Mouse (Mus musculus) megakaryocyte, adult 5-6 weeks (primary cell): ENCODE data around the gene Gjc2. TPM values are rescaled to one million over a fixed set of nuclear protein-coding genes. Genes with fewer than 3 reads are reported as not detected.

Experiments used
- total RNA-seq, 2 experiments: library from RNA; stranded (forward) in 1 of 2; stranded (reverse) in 1 of 2; fragments of 153-499, 151-499 nt in 1 of 2; fragments of 221-1000, 200-1000 nt in 1 of 2; gene quantifications; 2 replicates each; pipeline versions ENCODE4 v1.2.3 to v1.2.4; 2015 to 2017

Gene Gjc2
- total RNA-seq, 2 experiments from 2014 or later, result not detected

Other genes starting within 250 kb of the Gjc2 start
- 42.6 and 42.9 TPM in 2 replicates for gene Rnf187, start 244.3 kb downstream of the Gjc2 start, total RNA-seq (2015)
- gene Rnf187, start 244.3 kb downstream of the Gjc2 start, total RNA-seq (2017), result 49.7 and 61.7 TPM in 2 replicates
- 4.6 and 6.9 TPM in 2 replicates for gene Hist3h2ba, start 234.3 kb downstream of the Gjc2 start, total RNA-seq (2015)
- 5.4 and 10.9 TPM in 2 replicates for gene Hist3h2ba, start 234.3 kb downstream of the Gjc2 start, total RNA-seq (2017)
- gene Hist3h2a, start 228.5 kb downstream of the Gjc2 start, total RNA-seq (2015), result 20.6 and 24.9 TPM in 2 replicates
- gene Hist3h2a, start 228.5 kb downstream of the Gjc2 start, total RNA-seq (2017), result 267 and 273 TPM in 2 replicates
- not detected in 2 replicates for gene Trim17, start 228.5 kb downstream of the Gjc2 start, total RNA-seq (2015)
- gene Trim17, start 228.5 kb downstream of the Gjc2 start, total RNA-seq (2017), result 0.07 TPM in 1 of 2 replicates, not detected in the other
- 22.2 and 26.7 TPM in 2 replicates for gene Trim11, start 205.1 kb downstream of the Gjc2 start, total RNA-seq (2015)
- 30.0 and 33.2 TPM in 2 replicates for gene Trim11, start 205.1 kb downstream of the Gjc2 start, total RNA-seq (2017)
- gene Obscn, start 46.8 kb downstream of the Gjc2 start, total RNA-seq (2015), result not detected in 2 replicates
- not detected in 2 replicates for gene Obscn, start 46.8 kb downstream of the Gjc2 start, total RNA-seq (2017)
- 0.71 and 1.2 TPM in 2 replicates for gene Iba57, start 19.5 kb downstream of the Gjc2 start, total RNA-seq (2015)
- gene Iba57, start 19.5 kb downstream of the Gjc2 start, total RNA-seq (2017), result 1.1 and 2.4 TPM in 2 replicates
- 20.6 and 25.1 TPM in 2 replicates for gene Guk1, start 9.0 kb upstream of the Gjc2 start, total RNA-seq (2015)
- 13.8 and 20.1 TPM in 2 replicates for gene Guk1, start 9.0 kb upstream of the Gjc2 start, total RNA-seq (2017)
- gene Mrpl55, start 19.3 kb upstream of the Gjc2 start, total RNA-seq (2015), result 14.7 and 17.6 TPM in 2 replicates
- 35.3 and 36.2 TPM in 2 replicates for gene Mrpl55, start 19.3 kb upstream of the Gjc2 start, total RNA-seq (2017)
- gene 2310033P09Rik, start 25.1 kb upstream of the Gjc2 start, total RNA-seq (2015), result 8.3 and 8.6 TPM in 2 replicates
- 7.2 and 8.7 TPM in 2 replicates for gene 2310033P09Rik, start 25.1 kb upstream of the Gjc2 start, total RNA-seq (2017)
- gene Arf1, start 45.1 kb upstream of the Gjc2 start, total RNA-seq (2015), result 312 and 325 TPM in 2 replicates
- gene Arf1, start 45.1 kb upstream of the Gjc2 start, total RNA-seq (2017), result 342 and 408 TPM in 2 replicates
- gene Wnt3a, start 107.5 kb upstream of the Gjc2 start, total RNA-seq (2015), result not detected in 2 replicates
- not detected in 2 replicates for gene Wnt3a, start 107.5 kb upstream of the Gjc2 start, total RNA-seq (2017)
- gene Wnt9a, start 123.7 kb upstream of the Gjc2 start, total RNA-seq (2015), result not detected in 2 replicates
- gene Wnt9a, start 123.7 kb upstream of the Gjc2 start, total RNA-seq (2017), result not detected in 2 replicates
- gene Prss38, start 192.4 kb upstream of the Gjc2 start, total RNA-seq (2015), result not detected in 2 replicates
- gene Prss38, start 192.4 kb upstream of the Gjc2 start, total RNA-seq (2017), result not detected in 2 replicates